Mouse (Mus musculus): ENCODE data around the gene Lrr1. TPM values are rescaled to one million over a fixed set of nuclear protein-coding genes. Genes with fewer than 3 reads are reported as not detected.
"Not testable (repeated sequence)": the region's sequence is repeated elsewhere in the genome, so short reads cannot be mapped to it uniquely, and the experiment has no call there.

The Lrr1 gene
- polyA plus RNA-seq (2017; shearing (Covaris generic)) = 1 to 10 TPM in 2 of 3 experiments, not detected in 1; 1.5 to 8.2 TPM

DNA sequence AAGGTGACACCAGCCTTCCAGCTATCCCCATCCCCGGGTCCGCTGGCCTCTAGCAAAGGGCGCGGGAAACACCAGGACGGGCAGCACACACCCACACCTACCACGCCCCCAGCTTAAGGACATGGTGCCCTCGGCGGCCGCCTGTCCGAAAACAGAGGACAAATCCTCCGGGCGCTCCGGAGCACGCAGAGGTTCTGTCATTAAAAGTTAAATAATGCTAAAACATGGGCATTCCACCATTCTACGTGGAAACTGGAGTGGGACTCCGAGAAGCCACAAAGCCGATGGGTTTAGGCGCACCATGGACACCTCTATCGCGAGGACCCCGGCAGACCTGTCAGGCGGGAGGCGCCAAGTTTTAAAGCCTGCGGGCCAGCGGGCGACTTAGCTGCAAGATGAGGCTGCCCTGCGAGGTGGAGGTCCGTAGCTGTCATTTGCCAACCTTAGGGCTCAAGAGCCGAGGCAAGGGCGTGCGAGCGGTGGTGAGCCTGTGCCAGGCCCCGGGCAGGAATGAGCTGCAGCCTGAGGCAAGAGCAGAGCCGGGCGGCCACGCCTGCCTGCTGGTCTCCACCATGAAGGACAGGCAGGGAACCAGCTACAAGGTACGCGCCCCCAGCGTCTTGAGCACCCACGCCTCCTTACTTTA lies at the start of gene Lrr1:
Lrr1 (plus strand) TSS at position 354 of the 646 bp plus-strand sequence.
- peak; percentile 83 for ATAC-seq

DNA sequence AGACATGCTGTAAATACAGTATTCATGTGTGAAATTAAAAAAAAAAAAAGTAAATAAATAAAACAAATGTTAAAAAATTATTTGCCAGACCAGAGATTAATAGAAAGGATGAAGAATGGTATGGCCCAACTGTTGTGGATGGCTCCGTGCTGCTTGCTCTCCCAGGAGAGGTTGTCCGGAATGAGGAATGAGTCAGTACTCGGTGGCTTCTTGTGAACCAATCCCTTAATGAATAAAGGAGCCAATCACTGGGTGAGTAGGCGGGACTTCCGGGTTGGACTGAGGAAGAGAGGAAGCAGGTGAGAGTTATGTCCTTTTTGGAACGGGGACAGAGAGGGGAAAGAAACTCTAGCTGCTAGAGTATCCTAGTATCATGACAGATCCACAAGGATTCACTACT lies 48.7 kb upstream of the Lrr1 start:
- no peak for ATAC-seq

DNA sequence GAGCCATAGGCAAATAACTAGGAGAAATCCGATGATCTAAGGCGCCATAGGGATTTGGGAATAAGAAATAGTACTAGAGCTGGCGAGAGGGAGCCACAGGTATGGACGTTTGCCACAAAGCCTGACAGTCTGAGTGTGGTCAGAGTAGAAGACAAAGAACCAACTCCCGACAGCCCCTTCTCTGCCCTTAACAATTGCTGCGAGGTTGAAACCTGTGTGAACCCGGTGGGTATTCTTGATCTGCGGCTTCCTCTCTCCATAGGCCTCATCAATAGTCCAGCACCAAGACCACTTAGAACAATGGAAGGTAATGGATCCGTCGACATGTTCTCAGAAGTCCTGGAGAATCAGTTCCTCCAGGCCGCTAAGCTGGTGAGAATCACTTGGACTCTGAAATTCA lies 45.8 kb upstream of the Lrr1 start:
- no peak for ATAC-seq

DNA sequence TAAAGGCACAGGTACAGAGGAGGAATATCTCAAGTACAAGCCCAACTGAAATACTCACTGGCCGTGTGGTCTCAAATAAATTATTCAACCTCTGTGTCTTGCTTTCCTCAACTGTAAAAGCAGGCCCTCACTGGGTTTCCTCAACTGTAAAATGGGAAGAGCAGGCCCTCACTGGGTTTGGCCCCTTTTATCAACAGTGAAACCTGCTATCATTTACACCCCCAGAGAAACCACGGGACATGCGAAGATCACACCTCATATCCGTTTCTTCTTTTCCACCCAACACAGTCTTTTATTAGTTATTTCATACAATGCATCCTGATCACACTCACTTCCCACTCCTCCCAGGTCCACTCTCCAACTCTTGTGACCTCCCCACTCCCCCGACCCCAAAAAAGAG lies 43.5 kb upstream of the Lrr1 start:
- no peak for ATAC-seq

DNA sequence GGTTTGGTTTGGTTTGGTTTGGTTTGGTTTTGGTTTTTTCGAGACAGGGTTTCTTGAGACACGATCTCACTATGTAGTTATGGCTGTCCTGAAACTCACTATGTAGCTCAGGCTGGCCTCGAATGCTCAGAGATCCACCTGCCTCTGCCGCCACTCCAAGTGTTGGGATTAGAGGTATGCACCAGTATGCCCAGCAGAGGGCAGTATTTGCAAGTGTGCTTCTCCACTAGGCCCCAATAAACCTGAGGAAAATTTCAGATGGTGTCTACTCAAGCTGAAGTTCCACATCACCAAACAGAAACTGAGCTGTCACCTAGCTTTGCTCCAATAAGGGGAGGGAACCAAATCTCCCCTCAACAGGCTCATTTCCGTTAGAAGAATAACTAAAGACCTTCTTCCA lies 41.4 kb upstream of the Lrr1 start:
- ATAC-seq = peak; percentile 61

DNA sequence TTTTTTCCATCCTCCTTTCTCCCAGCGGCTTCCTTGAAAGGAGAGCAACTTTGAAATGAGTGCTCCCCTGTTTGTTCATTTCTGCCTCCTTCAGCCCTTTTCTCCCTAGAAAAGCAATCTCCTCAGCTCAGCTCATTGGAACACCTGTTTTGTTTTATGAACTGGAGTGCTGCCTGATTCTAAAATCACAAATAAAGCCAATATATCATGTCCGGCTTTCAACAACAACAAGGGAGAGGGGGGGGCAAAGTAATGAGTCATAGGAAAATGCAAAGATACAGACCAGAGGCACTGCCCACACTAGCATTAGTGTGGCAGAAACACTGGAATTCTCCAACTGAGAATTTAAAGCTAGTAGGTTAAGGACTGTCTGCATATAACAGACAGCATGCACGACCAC lies 41.0 kb upstream of the Lrr1 start:
- ATAC-seq = no peak

DNA sequence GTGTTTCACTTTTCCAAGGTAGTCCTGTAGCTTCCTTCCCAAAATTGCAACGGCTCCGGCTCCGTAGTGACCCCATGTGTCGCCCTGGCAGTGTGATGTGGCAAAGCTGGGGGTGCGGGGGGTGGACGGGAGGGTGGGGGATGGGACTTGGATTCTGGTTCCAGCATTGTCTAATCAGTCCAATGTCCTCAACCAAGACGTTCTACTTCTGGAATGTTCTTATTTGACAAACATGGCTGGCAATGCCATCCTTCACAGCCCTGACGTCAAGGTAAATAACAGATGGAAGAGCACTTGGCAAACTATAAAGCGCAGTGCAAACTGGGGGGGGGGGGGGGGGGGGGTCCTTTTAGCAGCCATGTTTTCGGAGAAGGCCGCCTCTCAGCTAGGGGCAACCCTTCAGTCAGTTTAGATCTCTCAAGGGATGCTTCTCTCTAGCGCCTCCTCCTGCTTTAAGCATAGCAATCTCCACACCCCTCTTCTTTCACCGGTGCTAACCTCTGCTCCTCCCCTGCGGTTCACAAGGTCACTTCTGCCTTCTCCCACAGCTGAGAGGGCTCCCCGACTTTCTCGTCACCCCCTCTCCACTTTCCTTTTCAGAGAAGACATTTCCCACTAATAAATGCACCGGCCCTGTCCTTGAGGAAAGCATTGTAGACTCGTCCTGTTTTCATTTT lies 38.8 kb upstream of the Lrr1 start:
- ATAC-seq = peak; percentile 38

DNA sequence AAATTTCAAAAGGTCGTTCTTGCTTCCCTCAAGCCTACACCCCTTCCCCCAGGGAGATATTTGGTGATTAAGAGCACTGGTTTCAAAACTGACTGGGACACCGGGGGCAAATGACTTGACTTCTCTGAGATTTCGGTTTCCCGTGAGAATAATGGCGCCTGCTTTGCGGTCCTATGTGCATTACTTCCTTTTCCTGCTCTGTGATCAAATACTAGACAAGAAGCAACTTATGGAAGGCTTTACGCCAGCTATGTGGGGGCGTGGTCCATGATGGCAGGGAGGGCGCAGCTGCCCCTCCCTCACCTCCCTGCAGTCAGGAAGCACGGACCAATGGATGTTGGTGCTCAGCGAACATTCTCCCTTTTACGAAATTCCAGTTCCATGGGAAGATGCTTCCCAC lies 38.1 kb upstream of the Lrr1 start:
- peak; percentile 22 for ATAC-seq

DNA sequence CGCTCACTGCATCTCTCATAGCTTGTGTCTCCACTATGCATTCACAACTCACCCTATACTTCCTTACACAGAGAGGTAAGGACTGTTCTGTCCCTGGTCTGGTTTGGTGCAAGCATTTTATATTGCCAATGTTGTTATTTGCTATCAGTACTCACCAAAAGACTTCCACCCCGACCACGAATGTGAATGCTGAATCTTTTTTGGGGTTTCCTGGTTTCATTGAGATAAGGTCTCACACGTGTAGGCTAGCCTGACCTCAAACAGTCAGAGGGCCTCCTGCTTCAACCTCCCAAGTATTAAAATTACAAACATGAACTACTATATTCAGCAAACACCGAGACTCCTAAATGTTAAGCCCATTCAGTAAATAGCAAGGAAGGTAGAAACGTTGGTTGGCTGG lies 37.3 kb upstream of the Lrr1 start:
- ATAC-seq = no peak

DNA sequence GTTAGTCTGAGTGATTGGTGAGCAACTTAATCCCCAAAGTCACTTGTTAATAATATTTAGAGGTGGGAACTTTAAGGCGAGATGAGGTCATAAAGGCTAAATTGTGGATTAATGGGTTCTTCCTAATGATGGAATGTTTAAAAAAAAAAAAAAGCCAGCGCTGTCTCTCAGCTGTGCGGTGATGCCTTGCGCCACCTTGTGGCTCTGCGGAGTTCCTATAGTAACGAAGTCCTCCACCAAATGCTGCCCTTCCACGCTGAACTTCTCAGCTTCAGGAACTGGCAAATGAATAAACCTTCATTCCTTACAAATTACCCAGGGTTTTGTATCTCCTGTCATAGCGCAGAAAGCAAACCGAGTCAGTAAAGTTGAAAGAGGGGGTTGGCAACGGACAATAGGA lies 36.6 kb upstream of the Lrr1 start:
- ATAC-seq = no peak

DNA sequence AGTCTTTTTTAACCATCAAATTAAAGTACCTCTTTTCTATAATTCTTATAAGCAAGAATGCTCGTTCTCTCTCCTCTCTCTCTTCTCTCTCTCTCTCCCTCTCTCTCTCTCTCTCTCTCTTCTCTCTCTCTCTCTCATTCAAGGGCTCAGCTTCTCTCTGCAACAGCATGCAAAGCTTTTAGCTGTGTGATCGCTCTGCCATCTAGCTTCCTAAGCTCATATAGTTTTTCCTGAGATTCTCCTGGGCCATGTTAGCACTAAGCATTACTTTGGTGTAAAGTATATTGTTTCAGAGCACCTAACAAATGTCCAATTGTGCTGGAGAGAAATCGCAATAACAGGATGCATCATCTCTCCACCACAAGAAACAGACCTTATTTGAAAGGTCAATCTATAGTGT lies 29.4 kb upstream of the Lrr1 start:
- ATAC-seq = no peak

DNA sequence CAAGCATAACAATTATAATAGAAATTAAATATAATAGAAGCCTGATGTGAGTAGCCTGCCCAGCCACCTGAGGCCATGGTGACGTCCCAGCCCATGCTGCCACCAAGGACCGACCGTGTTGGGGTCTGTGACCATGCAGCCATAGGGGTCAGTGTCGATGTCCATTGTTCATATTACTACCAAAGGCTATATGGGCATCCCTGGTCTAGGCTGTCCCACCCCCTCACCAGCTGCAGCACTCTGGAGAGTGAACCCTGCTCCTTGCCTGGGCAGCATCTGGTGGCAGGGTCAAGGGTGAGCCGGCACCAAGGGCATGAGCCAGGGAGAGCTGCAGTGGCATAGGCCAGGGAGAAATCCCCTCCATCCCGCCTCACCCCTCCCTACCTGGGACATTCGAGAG lies 28.8 kb upstream of the Lrr1 start:
- ATAC-seq = no peak

DNA sequence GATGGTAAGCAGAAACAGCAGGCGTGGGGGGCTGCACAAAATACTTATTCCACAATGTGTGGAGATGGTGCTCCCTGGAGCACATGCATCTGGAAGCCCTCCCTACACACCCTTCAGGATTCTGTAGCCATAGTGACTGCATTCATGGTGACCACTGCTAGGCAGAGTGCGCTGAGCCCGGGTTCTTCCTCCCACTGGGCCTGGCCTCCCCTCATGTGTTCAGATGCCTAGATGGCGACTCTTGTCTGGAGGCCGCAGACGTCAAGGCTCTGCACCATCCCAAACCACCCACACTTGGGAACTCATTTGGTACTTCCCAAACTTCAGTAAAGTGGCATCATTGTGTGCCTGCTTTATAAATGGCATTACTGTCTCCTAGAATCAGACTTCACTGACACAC lies 25.2 kb upstream of the Lrr1 start:
- ATAC-seq = no peak

DNA sequence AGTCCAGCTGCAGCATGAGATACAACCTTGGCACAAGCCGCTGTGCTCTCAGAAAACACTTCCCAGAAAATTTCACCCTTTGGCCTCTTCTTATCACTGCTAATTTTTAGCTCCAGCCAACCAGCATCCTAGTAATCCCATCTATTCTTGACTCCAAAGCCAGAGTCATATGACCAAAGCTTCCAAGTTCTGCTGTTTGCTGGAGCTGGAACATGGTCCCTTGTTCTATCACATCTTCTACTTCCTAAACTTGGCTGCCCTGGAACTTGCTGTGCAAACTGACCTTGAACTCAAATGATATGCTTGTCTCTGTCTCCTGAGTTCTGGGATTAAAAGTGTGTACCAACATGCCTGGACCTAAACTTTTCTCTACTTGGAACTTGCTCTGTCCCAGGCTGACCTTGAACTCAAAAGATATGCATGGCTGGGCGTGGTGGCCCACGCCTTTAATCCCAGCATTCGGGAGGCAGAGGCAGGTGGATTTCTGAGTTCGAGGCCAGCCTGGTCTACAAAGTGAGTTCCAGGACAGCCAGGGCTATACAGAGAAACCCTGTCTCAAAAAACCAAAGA lies 21.4 kb upstream of the Lrr1 start:
- no peak for ATAC-seq

DNA sequence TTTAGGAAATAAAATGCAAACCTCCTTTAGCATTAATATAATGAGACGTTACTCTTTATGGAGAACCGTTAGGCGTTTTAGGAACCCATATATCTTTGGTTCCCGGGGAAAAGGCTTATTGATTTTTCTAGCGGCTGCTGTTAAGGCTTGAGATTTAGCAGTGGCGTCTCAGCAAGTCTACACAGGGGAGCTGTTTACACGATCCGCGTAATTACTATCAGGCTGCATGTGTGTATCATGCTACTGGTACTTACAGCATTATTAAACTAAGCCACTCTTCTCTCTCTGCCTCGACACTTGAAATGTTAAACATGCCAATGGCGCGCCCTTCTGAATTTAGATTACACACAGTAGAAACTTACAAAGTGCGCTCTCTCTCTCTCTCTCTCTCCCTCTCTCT lies 18.6 kb upstream of the Lrr1 start:
- no peak for ATAC-seq

DNA sequence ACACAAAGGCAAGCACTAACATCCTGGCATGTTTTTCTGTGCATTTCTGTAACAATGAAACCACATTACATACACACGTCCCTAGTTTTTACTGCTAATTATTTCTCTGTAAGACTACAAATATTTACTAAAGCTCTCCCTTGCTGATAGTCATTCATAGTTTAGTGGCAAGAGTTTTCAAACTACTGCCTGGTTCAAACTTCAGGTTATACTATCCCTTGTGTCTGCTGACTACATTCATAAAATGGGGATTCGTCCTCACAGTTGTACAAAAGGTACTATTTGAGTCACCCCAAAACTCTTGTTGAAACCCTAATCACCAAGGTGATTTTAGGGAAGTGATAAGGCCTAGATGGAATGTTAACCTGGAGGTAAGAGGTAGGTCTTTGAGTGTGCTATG lies 12.7 kb upstream of the Lrr1 start:
- ATAC-seq = no peak

DNA sequence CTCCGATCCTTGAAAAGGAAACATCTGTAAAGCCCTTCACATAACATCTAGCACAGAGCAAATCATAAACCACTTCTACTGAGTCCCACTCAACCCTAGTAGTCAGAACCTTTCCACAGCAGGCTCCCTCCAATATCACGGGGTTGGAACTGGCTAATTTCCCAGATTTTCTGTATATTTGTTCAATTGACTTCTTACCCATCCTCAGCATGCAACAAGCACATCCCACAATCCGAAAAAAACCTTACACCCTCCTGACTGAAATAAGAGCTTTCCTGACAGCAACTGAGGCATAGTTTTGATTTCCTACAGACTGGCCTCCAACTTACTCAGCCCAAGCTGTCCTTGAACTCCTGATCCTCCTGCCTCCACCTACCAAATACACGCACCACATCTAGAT lies 12.2 kb upstream of the Lrr1 start:
- ATAC-seq = no peak

DNA sequence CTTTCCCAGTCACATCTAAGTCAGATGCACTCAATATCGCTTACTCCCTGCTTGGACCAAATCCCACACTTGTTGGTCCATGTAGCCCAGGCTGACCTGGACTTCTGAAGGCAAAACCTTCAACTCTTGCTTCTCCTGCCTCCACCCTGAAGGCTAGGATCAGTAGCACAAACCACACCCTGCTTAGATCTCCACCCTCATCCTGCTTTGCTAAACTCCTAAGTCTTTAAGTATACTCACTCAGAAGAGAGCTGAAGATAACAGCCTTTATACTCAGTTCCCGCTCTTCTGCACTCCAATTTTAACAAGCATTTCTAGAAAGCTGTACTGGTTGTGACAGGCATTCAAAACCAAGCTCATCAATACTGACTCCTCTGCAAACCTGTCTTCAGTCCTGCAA lies 11.5 kb upstream of the Lrr1 start:
- ATAC-seq = no peak

DNA sequence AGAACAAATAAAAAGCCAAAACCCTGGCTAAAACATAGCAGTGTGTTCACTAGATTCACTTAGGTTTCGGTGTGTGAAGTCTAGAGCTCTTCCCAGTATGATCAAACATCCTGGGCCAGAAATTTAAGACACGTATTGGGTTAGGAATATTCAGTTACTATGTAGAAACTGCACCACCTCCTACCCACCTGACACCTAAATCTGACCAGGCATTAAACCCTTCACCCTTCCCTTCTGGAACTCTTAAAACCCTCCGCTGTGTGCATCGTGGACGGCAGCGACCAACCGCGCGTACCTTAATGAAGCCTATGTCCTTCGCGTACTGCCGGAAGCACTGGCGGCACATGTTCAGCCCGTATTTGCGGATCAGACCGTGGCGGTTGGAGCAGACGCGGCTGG lies 10.2 kb upstream of the Lrr1 start:
- no peak for ATAC-seq

DNA sequence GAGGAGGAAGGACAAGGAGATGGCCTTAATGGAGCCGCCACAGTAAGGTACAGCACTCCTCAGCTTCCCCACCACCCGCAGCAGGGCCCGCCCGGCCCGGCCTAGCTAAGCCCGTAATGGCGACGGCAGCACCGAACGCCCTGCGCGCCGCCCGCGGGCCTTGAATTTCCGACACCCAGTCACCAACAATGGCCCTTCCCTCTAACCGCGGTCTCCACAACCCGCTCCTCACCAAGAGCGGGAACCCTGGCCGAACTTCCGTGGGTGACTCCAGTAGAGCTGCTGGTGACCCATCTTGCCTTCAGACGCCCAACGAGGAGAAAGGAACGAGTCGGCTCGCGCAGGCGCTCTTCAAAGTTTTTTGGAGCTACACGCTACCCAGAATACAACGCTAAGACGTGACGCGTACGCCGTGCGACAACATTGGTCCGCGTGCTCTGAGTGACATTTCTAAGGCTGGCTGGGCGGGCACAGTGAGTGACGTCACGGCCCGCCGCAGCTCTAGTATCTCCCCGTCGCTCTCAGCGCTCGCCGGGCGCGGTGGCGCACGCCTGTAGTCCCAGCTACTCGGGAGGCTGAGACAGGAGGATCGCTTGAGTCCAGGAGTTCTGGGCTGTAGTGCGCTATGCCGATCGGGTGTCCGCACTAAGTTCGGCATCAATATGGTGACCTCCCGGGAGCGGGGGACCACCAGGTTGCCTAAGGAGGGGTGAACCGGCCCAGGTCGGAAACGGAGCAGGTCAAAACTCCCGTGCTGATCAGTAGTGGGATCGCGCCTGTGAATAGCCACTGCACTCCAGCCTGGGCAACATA lies 9.6 kb upstream of the Lrr1 start, which contains the start of gene Rps29:
Rps29 (minus strand) TSS at position 422 of the 813 bp plus-strand sequence.
- ATAC-seq = peak; percentile 92

DNA sequence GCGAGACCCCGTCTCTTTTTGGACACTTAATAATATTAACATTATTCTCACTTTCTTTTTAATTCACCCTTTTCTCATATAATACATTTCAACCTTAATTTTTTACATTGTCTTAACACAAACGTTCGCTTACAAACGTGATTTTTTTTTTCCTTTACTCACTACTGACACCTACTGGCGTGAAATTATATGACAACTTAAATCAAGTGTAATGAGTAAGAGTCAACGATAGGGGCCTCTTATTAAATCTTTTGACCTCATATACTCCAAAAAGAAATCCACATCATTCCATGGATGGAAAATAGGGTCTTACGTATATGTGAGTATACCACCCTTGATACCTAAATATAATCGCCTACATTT lies 9.1 kb upstream of the Lrr1 start:
- ATAC-seq = peak; percentile 52

DNA sequence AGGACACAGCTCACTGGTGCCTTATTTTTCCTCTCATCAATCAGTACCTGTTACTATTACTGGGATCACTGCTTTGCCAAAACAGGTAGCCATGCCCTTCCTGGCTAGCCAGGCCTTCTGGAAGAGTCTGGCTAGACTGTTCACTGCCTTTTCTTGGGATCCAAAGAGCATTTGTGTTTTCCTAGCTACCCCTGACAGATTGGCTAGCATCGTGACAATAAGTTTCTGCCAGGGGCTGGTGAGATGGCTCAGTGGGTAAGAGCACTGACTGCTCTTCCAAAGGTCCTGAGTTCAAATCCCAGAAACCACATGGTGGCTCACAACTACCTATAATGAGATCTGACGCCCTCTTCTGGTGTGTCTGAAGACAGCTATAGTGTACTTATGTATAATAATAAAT lies 7.9 kb upstream of the Lrr1 start:
- not testable (repeated sequence) for ATAC-seq

DNA sequence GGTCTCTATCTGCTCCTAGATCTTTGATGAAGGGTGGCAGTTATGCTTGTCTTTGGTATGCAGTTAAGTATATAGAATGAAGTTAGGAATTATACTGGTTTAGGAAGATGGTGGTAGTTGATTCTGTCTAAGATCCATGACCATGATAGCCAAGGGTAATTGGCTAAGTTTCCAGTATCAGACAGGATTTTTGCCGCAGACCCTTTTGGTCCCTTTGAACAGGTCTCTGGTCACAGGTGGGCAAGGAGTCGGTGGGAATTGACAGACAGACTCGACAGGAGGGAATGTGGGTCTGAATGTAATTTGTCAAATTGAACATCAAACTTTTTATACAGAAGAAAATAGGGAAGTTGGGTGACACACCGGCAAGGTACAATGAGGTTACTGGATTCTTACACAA lies 5.0 kb upstream of the Lrr1 start:
- ATAC-seq = not testable (repeated sequence)

DNA sequence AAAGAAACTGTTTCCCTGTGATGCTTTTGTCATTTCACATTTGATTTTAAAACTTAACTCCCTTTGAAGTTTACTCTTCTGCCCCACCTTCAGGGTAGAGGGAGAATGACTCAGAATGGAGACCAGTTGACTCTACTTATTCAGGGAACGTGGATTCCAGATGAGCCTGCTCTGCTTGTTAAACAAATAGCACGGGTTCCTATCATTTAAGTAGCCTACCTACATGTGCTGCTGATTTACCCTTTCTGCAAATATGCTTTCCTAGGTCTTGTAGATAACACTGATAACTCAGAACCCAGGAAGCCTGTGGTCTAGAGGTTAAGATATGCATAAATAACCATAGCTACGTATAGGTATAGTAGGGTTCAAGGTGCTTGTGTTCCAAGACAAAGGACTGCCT lies 3.7 kb upstream of the Lrr1 start:
- ATAC-seq = peak; percentile 18

Measured in inflammation-experienced regulatory T-cells, adult 6 months (primary cell).